Mouse (Mus musculus) midbrain, embryonic 12.5 days (tissue): ENCODE measurements around the gene Palm3. TPM values are rescaled to one million over a fixed set of nuclear protein-coding genes. Genes with fewer than 3 reads are reported as not detected.

ENCODE experiments used
- ATAC-seq: fragments of 200-750 bp; cut with Nextera tagmentation; 2 replicates; pipeline ENCODE4 v1.8.0; 2017; ENCODE audit warnings: low read depth, moderate TSS enrichment, moderate library complexity; ENCODE audit not compliant: low FRiP score
- H3K27ac ChIP-seq: fragments of 300-500 bp; sonication (generic); replicated peaks from 2 replicates; pipeline ENCODE4 v1.5.1; 2016; ENCODE audit warnings: mild to moderate bottlenecking
- H3K27me3 ChIP-seq: fragments of 300-500 bp; sonication (generic); 2 replicates; pipeline ENCODE4 v1.6.1; 2016; ENCODE audit warnings: mild to moderate bottlenecking
- H3K36me3 ChIP-seq: fragments of 300-500 bp; sonication (generic); 2 replicates; pipeline ENCODE4 v1.6.1; 2016
- H3K4me1 ChIP-seq: fragments of 300-500 bp; sonication (generic); 2 replicates; pipeline ENCODE4 v1.6.1; 2016
- H3K4me2 ChIP-seq: fragments of 300-500 bp; sonication (generic); replicated peaks from 2 replicates; pipeline ENCODE4 v1.6.1; 2016; ENCODE audit warnings: mild to moderate bottlenecking, moderate library complexity
- H3K4me3 ChIP-seq: fragments of 300-500 bp; sonication (generic); 2 replicates; pipeline ENCODE4 v1.5.1; 2016; ENCODE audit warnings: mild to moderate bottlenecking
- H3K9ac ChIP-seq: fragments of 300-500 bp; sonication (generic); replicated peaks from 2 replicates; pipeline ENCODE4 v1.6.1; 2016; ENCODE audit warnings: mild to moderate bottlenecking, moderate library complexity
- H3K9me3 ChIP-seq: fragments of 300-500 bp; sonication (generic); 2 replicates; pipeline ENCODE4 v1.6.1; 2016; ENCODE audit warnings: mild to moderate bottlenecking
- WGBS: fragments of 180-500 bp; shearing (Covaris S2); methylation state at CpG from one replicate; pipeline ENCODE4 v1.1.7; 2016; 5-methylcytosine and 5-hydroxymethylcytosine counted together
- polyA plus RNA-seq: library from polyadenylated mRNA; unstranded; fragments of >200 nt; fragmentation: Nextera tagmentation; extraction: Ambion mirVana; gene quantifications from 2 replicates; pipeline ENCODE4 v1.2.1, GENCODE M21; 2016

Gene Palm3
- polyA plus RNA-seq, 1 experiment from 2014 or later: 3.9 TPM

GRCm38 (mm10) chr8:84011705-84012498 is 9.4 kb upstream of the Palm3 start, which contains the start of gene 2210011C24Rik:
2210011C24Rik (minus strand) TSS chr8:84012171.
- Histone ChIP-seq H3K4me1 (peaks cover 27% of the 10 kb centered on the region), H3K4me3 (peak within 1 kb of the TSS; percentile 54), H3K27ac (no peak within 1 kb of the TSS), H3K27me3 (peaks cover 55% of the 10 kb centered on the region), H3K9ac (peak within 1 kb of the TSS; percentile 60), H3K4me2 (peak within 1 kb of the TSS; percentile 97), H3K9me3 (no peaks in the 10 kb centered on the region), H3K36me3 (no peaks in the 10 kb centered on the region)
- ATAC-seq: no peak
- 1% methylated on average over 45 of the region's 45 CpGs for WGBS

GRCm38 (mm10) chr8:84012499-84013165 is 8.6 kb upstream of the Palm3 start:
- H3K9me3 ChIP-seq: no peaks in the 10 kb centered on the region
- H3K4me2 ChIP-seq: peak overlapping the region; percentile 97
- peak overlapping the region; percentile 49; the same call in 1 of the 2 replicates for H3K9ac ChIP-seq
- H3K36me3 ChIP-seq: no peaks in the 10 kb centered on the region
- H3K4me3 ChIP-seq: peak overlapping the region; percentile 54
- H3K27ac ChIP-seq: no peak overlapping the region
- H3K27me3 ChIP-seq: peaks cover 60% of the 10 kb centered on the region
- WGBS: 2% methylated on average over 35 of the region's 35 CpGs
- peaks cover 27% of the 10 kb centered on the region for H3K4me1 ChIP-seq
- no peak for ATAC-seq

- H3K4me2 ChIP-seq: no peak overlapping the region
- no peak overlapping the region for H3K27ac ChIP-seq
- H3K9ac ChIP-seq: no peak overlapping the region
- H3K4me1 ChIP-seq: peaks cover 19% of the 10 kb centered on the region
- no peak overlapping the region for H3K4me3 ChIP-seq
- WGBS: 90% methylated on average over 5 of the region's 5 CpGs
- no peaks in the 10 kb centered on the region for H3K9me3 ChIP-seq
- H3K27me3 ChIP-seq: peaks cover 58% of the 10 kb centered on the region
- H3K36me3 ChIP-seq: no peaks in the 10 kb centered on the region
- no peak for ATAC-seq
Measured at GRCm38 (mm10) chr8:84015833-84016232, 5.4 kb upstream of the Palm3 start.

GRCm38 (mm10) chr8:84019738-84020137 is 1.5 kb upstream of the Palm3 start:
- Histone ChIP-seq H3K9me3 (no peaks in the 10 kb centered on the region), H3K27ac (no peak overlapping the region), H3K4me2 (no peak overlapping the region), H3K36me3 (no peaks in the 10 kb centered on the region), H3K9ac (no peak overlapping the region), H3K4me1 (peaks cover 6% of the 10 kb centered on the region), H3K27me3 (peaks cover 56% of the 10 kb centered on the region), H3K4me3 (no peak overlapping the region)
- ATAC-seq: no peak
- WGBS: 86% methylated on average over 9 of the region's 9 CpGs

GRCm38 (mm10) chr8:84021569-84021968 is 298 bp downstream of the Palm3 start:
- peaks cover 67% of the 10 kb centered on the region for H3K27me3 ChIP-seq
- H3K4me2 ChIP-seq: no peak overlapping the region
- no peaks in the 10 kb centered on the region for H3K36me3 ChIP-seq
- peaks cover 18% of the 10 kb centered on the region for H3K4me1 ChIP-seq
- no peak overlapping the region for H3K4me3 ChIP-seq
- no peaks in the 10 kb centered on the region for H3K9me3 ChIP-seq
- WGBS: 36% methylated on average over 12 of the region's 12 CpGs
- H3K27ac ChIP-seq: no peak overlapping the region
- no peak overlapping the region for H3K9ac ChIP-seq
- no peak for ATAC-seq

- WGBS: 62% methylated on average over 5 of the region's 5 CpGs
- no peak overlapping the region for H3K4me2 ChIP-seq
- peaks cover 25% of the 10 kb centered on the region for H3K4me1 ChIP-seq
- H3K36me3 ChIP-seq: no peaks in the 10 kb centered on the region
- peaks cover 77% of the 10 kb centered on the region for H3K27me3 ChIP-seq
- no peak for ATAC-seq
- H3K9ac ChIP-seq: no peak overlapping the region
- no peak overlapping the region for H3K27ac ChIP-seq
- H3K9me3 ChIP-seq: no peaks in the 10 kb centered on the region
- no peak overlapping the region for H3K4me3 ChIP-seq
Measured at GRCm38 (mm10) chr8:84023085-84023484, 1.8 kb downstream of the Palm3 start.

- Histone ChIP-seq H3K9me3 (no peaks in the 10 kb centered on the region), H3K36me3 (no peaks in the 10 kb centered on the region), H3K27ac (no peak overlapping the region), H3K4me1 (peaks cover 25% of the 10 kb centered on the region), H3K9ac (no peak overlapping the region), H3K4me3 (no peak overlapping the region), H3K27me3 (peaks cover 83% of the 10 kb centered on the region), H3K4me2 (no peak overlapping the region)
- ATAC-seq: no peak
- WGBS: 76% methylated on average over 1 of the region's 1 CpGs
Measured at GRCm38 (mm10) chr8:84023631-84024030, 2.4 kb downstream of the Palm3 start.

- H3K36me3 ChIP-seq: no peaks in the 10 kb centered on the region
- H3K9ac ChIP-seq: no peak overlapping the region
- WGBS: 9% methylated on average over 10 of the region's 10 CpGs
- H3K27ac ChIP-seq: no peak overlapping the region
- ATAC-seq: no peak
- H3K4me3 ChIP-seq: no peak overlapping the region
- no peaks in the 10 kb centered on the region for H3K9me3 ChIP-seq
- no peak overlapping the region for H3K4me2 ChIP-seq
- peaks cover 87% of the 10 kb centered on the region for H3K27me3 ChIP-seq
- H3K4me1 ChIP-seq: peaks cover 25% of the 10 kb centered on the region
Measured at GRCm38 (mm10) chr8:84024171-84024570, 2.9 kb downstream of the Palm3 start.

- 1% methylated on average over 41 of the region's 41 CpGs for WGBS
- H3K4me2 ChIP-seq: peak overlapping the region; percentile 79
- H3K27me3 ChIP-seq: peaks cover 77% of the 10 kb centered on the region
- peak overlapping the region; percentile 50 for H3K9ac ChIP-seq
- no peaks in the 10 kb centered on the region for H3K9me3 ChIP-seq
- H3K27ac ChIP-seq: no peak overlapping the region
- peak overlapping the region; percentile 46 for H3K4me3 ChIP-seq
- H3K36me3 ChIP-seq: no peaks in the 10 kb centered on the region
- peaks cover 25% of the 10 kb centered on the region for H3K4me1 ChIP-seq
- ATAC-seq: peak; percentile 84
Measured at GRCm38 (mm10) chr8:84025863-84026262, 4.6 kb downstream of the Palm3 start.

- Histone ChIP-seq H3K4me3 (no peak overlapping the region), H3K4me1 (peaks cover 19% of the 10 kb centered on the region; the same call in 1 of the 2 replicates), H3K9ac (no peak overlapping the region), H3K36me3 (no peaks in the 10 kb centered on the region), H3K9me3 (no peaks in the 10 kb centered on the region), H3K4me2 (no peak overlapping the region), H3K27me3 (peaks cover 61% of the 10 kb centered on the region), H3K27ac (no peak overlapping the region)
- WGBS: 10% methylated on average over 10 of the region's 10 CpGs
- no peak for ATAC-seq
Measured at GRCm38 (mm10) chr8:84027449-84027848, 6.2 kb downstream of the Palm3 start.

- Histone ChIP-seq H3K9me3 (no peaks in the 10 kb centered on the region), H3K4me2 (no peak overlapping the region), H3K4me3 (no peak overlapping the region), H3K9ac (no peak overlapping the region), H3K27ac (no peak overlapping the region), H3K36me3 (no peaks in the 10 kb centered on the region), H3K27me3 (peaks cover 46% of the 10 kb centered on the region), H3K4me1 (peaks cover 19% of the 10 kb centered on the region; the same call in 1 of the 2 replicates)
- no peak for ATAC-seq
- 89% methylated on average over 5 of the region's 5 CpGs for WGBS
Measured at GRCm38 (mm10) chr8:84029272-84029671, 8.0 kb downstream of the Palm3 start.

GRCm38 (mm10) chr8:84032777-84033176 is 11.5 kb downstream of the Palm3 start:
- no peak for ATAC-seq
- 79% methylated on average over 4 of the region's 4 CpGs for WGBS
- H3K27me3 ChIP-seq: peaks cover 23% of the 10 kb centered on the region

More at GRCm38 (mm10) chr8:84032777-84033176, 11.5 kb downstream of the Palm3 start:
- no peak overlapping the region for H3K9ac ChIP-seq
- H3K27ac ChIP-seq: no peak overlapping the region
- no peak overlapping the region for H3K4me3 ChIP-seq
- no peaks in the 10 kb centered on the region for H3K36me3 ChIP-seq
- H3K4me2 ChIP-seq: no peak overlapping the region
- H3K9me3 ChIP-seq: no peaks in the 10 kb centered on the region
- no peaks in the 10 kb centered on the region for H3K4me1 ChIP-seq
